In the genomic region with DNA sequence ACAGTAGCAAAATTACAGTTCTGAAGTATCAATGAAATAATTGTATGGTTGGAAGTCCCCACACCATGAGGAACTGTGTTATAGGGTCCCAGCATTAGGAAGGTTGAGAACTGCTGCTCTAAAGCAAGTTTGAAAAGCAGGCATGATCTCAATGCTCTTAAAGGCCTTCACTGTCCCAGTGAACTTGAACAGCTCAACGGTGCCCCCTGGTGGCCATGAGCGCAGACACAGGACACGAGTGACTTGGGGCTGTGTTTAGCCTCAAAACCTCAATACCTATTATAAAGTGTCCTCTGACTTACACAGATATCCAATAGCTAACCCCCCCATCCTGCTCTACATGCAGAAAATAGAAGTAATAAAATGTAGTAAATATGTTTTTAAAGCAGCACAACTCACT, we compare ENCODE assay signal across 8 mouse cellular contexts.
DNase-seq lines count a peak whose midpoint lies in the region; ATAC-seq lines count a peak whose summit lies in the region.

No protein-coding gene starts in this region.

- intact Hi-C loops in left cerebral cortex, postnatal 10 days (cut with DNase I) = loop anchor here (2.0 kb wide), 1 partner anchor 244 kb away; no protein-coding TSS in a partner anchor

- DNase-seq in gastrocnemius, postnatal 10 days = peak; percentile 95
- peak; percentile 73 to 84 for DNase-seq in left cerebral cortex, postnatal 10 days (ENCODE audit: extremely low spot score in 1 of 2, low spot score in 2 of 2)
- peak; percentile 86 for DNase-seq in mesoderm, embryonic 11.5 days (ENCODE audit: low read depth, low spot score)
- peak; percentile 64 for DNase-seq in right cerebral cortex, postnatal 36 days (ENCODE audit: low spot score in 2 of 2)
- DNase-seq in urinary bladder, postnatal 4 days (ENCODE audit: low spot score in 2 of 2) = peak; percentile 75 to 92

- peak; percentile 78 for ATAC-seq in activated CD4-positive, CD25-positive, alpha-beta regulatory T cell, adult 4 months
- peak; percentile 97 for ATAC-seq in common myeloid progenitor, adult 5-6 weeks (replicated peaks; ENCODE audit: low read depth, poor library complexity, severe bottlenecking)
- peak; percentile 78 for ATAC-seq in inflammation-experienced regulatory T-cells, adult 6 months

Comparison
In these comparisons a context has a peak if more than half of its experiments do, and no peak if none do; other contexts are left out.
1. Peak in every context shown above with its lines: DNase-seq and ATAC-seq.